Mouse (Mus musculus): Measurements from ENCODE around the gene Ccs. TPM values are rescaled to one million over a fixed set of nuclear protein-coding genes. Genes with fewer than 3 reads are reported as not detected.
"Not testable (repeated sequence)": the region's sequence is repeated elsewhere in the genome, so short reads cannot be mapped to it uniquely, and the experiment has no call there.

Ccs gene
- 100 to 1,000 TPM; 112 to 121 TPM for total RNA-seq (2021)
- long read RNA-seq, experiment 1, transcript Ccs-201 (8 exons, 1,067 nt): major isoform, 107 of 125 reads
- long read RNA-seq, experiment 1, partial matches to known transcripts: 7 of 125 reads
- long read RNA-seq, experiment 1, other reads (novel, unspliced or antisense): 5 of 125 reads
- long read RNA-seq, experiment 2, transcript Ccs-201 (8 exons, 1,067 nt): major isoform, 38 of 50 reads
- long read RNA-seq, experiment 2, partial matches to known transcripts: 9 of 50 reads
- long read RNA-seq, experiment 2, other reads (novel, unspliced or antisense): 1 of 50 reads

DNA sequence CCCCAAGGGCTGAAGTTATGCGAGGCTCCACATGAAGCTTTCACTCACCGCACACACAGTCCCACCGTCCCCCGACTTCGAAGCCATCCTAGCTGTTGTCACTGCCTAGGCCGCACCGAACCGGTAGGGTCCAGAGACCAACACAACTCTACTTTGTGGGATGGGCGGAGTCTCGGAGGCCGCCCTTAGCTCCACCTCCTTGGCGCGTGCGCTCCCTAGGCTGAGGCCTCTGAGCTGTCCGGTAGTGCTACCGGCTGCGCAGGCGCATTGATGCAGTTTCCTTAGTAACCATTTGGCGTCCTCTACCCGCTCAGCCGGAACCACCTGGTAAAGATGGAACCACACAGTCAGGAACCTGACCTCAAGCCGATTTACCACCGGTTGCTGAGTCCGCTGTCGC is at the start of gene Ccs, which contains the start of gene Ccdc87:
Ccs (minus strand) TSS at position 184 of the 400 bp plus-strand sequence.
Ccdc87 (plus strand) TSS at position 218 of the 400 bp plus-strand sequence.
- peak; percentile 99 for DNase-seq

DNA sequence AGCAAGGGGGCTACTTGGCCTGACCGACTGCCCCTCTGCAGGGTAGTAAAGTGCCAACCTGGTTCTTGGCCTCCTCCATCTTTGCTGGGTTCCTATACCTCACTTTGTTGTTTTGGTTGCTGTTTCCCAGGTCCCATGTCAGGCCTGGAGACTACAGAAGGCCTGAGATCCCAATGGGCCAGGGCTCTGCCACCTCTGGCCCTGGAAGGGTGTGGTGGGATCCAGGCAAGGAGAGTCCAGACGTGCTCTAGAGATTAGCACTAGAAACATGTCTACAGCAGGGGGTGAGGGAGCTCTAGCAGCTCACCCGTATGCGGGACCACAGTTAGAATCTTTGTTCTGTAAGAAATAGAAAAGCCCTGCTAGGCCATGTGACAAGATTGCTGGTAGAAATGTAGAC is 44.8 kb upstream of the Ccs start:
- no peak for DNase-seq

DNA sequence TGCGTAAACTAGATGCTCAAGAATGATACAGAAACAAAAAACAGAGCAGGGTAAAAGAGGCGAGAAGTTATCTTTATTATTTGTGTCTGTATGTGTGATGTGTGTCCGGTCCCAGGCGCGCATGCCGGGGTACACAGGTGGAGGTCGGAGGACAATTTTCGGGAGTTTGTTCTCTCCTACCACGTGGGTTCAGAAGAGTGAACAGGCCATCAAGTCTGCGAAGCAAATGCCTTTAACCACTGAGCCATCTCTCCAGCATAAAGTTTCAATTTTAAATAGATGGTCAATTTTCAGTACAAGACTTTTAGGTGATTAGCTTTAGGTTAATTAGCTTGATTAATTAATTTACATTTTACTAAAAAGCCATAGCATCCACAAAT is 40.2 kb upstream of the Ccs start:
- no peak for DNase-seq

DNA sequence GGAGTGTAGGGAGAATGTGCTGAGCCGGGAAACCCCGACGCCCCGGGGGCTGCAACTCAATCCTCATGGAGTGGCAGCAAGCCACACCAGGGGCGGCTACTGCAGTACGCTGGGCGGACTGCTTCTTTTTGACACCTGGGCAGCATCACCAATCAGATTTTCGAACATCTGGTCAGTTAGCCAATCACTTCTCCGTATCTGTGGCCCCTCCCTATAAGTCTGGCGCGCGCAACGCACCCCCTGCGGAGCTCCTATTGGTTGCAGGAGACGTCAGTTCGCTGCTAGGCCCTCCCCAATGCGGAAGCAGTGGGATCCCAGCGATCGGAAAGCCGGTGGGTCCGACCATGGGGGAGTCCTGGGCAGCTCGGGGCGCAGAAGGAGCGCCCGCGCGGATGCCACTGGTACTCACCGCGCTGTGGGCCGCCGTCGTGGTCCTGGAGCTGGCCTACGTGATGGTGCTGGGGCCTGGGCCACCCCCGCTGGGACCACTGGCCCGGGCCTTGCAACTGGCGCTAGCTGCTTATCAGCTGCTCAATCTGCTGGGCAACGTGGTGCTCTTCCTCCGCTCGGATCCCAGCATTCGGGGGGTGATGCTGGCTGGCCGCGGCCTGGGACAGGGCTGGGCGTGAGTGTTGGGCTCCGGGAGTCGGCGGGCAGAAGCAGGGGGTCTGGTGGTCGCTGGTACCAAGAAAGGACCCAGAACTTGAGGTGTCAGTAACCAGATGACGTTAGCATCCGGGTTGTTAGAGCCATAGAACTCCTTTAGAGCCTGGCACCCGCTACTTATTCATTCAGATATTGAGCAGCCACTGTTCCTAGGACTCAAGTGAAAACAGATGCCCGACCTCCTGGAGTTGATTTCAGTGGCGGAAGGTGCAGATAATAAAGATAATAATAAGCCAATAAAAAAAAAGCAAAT is 39.5 kb upstream of the Ccs start, which contains the start of gene Zdhhc24:
Zdhhc24 (plus strand) TSS at position 264 of the 919 bp plus-strand sequence.
- DNase-seq: peak; percentile 96 to 97

DNA sequence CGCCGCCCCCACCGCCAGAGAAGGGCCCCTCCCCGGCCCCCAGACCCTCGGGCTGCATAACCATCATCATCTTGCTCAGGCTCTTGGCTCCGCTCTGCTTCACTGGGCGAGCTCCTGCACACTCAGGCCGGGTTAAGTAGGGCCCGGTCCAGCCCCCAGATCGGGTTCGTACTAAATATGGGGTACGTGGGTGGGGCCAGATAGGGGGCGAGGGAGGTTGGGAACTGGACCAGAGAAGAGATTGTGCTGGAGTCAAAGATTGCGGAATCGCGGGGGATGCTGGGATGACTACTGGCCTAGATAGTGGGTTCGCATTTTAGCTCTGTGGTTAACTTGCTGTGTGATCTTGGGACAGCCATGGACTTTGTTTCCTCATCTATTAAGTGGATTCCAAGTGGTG is 38.7 kb upstream of the Ccs start, which contains the start of gene Actn3:
Actn3 (minus strand) TSS at position 125 of the 400 bp plus-strand sequence.
- DNase-seq: no peak

DNA sequence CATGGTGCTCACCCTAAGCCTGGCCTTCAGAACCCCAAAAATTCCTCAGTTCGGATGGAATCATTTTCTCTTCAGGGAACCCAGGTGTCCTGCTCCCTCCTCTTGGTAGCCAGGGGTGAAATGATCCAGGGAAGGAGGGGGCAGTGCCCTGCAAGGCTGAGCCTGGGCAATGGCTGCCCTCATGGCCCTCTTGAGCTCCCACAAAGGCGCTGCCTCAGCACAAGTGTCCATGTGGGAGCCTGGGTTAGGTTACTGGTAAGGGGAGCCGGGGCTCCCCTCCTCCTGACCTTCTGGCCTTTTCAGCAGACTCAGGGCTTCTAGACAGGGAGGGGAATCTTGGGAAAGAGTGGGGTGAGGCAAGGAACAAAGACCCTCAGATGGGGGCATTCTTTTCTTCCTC is 37.6 kb upstream of the Ccs start:
- DNase-seq: no peak

DNA sequence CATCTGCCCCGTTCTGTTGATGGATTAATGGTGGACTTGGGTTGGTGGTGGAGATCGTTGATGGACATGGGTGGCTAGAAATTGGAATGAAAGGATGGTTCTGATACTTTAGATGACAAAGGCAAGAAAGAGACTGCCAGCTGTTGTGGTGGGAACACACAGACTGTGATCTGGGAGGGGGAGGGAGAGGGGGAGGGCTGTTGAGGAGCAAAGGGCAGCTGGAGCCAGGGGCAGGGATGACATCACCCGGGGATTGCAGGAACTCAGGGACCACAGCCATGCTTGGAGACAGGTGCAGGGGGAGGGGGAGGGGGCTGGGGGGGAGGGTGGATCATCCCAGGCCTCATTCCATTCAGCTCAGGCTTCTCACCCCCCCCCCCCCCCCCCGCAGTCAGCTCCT is 37.1 kb upstream of the Ccs start:
- no peak for DNase-seq

DNA sequence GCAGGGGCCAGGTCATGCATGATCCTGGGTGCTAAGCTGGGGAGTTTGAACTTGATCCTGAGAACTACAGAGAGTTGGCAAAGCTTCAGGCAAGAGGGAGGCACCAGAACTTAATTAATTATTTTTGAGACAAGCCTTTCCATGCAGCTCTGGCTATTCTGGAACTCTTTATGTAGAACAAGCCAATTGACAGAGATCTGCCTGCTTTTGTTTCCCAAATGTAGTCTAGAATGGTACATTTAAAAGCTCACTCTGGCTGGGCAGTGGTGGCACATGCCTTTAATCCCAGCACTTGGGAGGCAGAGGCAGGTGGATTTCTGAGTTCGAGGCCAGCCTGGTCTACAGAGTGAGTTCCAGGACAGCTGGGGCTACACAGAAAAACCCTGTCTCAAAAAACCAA is 35.5 kb upstream of the Ccs start:
- not testable (repeated sequence) for DNase-seq

DNA sequence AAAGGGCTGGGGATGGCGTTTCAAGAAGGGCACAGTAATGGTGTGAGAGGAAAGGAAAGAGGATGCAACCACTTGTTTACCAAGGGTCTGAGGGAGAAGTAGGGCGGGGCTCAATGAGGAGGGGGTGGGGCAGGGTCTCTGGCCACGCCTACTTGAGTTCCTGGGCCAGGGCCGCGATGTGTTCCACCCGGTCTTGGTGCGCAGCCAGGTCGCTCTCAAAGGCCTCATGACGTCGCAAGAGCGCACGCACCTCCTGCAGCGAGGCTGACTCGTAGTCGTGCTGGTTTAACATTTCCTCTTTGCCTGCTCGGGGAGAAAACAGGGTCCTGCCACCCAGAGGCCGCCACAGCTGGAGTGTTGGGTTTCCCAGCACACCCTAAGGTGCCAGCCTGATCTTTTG is 26.0 kb upstream of the Ccs start:
- peak; percentile 47 to 68 for DNase-seq

DNA sequence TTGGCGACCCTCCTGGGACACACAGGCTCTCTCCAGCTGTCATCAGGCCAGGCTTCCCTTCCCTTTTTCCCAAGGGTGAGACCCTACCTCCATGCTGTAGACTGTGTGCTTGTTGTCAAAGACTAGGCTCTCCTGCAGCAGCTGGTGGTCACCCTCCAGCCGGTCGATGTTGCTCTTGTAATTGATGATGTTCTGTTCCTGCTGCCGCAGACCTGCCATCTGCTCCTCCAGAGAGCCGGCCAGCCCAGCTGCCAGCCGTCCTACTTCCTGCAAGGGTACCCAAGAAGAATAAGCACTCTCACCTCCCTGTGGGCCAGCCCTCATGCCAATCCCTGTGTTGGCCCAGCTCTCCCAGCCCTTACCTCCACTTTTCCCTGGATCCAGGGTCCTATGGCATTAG is 23.9 kb upstream of the Ccs start:
- DNase-seq: no peak

DNA sequence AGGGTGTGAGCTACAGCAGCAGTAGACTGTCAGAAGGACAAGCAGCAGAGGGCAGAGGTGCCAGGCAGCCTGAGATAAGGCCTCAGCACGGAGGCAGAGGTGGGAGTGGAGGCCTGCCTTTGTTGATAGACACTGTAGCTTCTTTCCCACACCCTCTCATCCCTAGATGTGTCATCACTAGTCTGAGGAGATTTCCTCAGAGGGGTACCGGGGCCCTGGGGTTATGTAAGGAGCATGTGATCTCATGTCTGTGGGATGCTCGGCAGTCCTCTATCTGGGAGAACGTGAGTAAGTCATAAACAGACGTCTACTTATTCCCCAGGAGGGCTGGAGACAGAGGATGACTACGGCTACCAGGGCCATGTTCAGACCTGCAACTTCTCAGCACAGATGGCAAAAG is 19.9 kb upstream of the Ccs start:
- no peak for DNase-seq

DNA sequence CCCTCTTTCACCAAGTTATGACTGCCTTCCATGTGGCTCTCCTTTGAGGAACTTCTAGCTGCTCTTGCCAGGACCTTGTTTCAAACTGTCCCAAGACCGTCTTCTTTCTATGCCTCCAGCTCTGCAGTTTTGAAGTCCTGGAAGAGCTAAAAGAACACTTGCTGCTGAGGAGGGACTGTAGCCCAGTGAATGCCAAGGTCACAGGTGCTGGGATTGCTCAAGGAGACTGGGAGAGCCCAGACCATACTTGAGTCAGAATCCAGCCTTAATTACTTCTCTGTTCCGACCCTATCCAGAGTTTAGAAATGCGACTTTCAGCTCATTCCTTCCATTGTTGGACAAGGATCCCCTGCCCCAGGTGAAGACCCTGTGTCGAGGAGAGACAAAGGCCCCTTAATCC is 16.8 kb upstream of the Ccs start:
- DNase-seq: peak; percentile 57 to 67

DNA sequence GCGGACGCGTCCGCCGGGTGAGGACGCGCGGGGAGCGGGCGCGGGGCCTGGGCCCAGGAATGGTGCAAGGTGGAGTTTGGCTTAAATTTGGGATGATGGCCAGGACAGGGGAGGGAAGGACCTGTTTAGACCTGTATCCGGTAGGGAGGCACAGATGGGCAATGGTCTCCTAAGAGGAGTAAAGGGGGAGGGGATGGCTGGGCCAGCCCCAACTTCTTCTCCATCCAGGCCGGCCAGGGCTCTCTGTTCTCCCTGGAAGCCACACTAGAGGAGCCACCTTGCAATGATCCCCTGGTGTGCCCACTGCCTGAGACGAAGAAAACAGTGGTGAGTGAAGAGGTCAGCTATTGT is 16.3 kb upstream of the Ccs start:
- DNase-seq: no peak

DNA sequence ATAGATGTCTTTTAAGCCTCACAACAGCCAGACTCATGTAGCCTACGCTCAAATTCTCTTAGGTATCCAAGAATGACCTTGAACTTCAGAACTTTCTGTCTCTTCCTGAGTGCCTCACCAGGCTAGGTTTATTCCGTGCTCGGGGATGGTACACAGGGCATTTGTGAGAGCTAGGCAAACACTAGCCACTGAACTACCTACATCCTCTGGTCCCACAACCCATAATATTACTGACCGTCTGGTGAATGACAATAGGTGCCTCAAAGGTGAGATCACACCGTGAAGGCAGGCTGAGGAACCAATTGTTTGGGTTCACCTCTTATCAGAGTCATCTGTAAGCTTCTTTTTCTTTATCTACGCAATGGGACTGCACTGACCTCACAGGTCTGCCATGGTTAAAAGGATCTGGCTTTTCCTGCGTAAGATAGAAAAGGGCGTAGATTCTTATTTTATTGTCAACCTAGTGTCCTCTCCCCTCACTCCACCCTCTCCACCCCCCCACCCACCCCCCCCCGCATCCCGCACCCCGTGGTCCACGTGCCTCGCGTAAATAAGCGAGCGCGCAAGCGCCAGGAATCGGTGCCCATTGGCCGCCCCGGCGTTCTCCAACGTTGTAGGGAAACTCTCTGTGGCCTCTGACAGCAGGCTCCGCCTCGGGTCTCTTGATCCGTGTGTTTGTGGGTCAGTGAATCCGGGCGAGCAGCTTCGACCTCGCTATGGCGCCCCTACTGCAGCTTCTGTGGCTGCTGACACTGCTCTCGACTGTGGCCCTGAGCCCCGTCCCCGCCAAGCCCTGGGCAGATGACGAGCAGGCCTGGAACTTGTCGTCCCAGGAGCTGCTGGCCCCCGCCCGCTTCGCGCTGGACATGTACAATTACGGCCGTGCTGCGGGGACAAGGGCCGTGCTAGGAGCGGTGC is 15.7 kb upstream of the Ccs start, which contains the start of gene Ctsf:
Ctsf (plus strand) TSS at position 579 of the 918 bp plus-strand sequence.
- peak; percentile 96 to 97 for DNase-seq

DNA sequence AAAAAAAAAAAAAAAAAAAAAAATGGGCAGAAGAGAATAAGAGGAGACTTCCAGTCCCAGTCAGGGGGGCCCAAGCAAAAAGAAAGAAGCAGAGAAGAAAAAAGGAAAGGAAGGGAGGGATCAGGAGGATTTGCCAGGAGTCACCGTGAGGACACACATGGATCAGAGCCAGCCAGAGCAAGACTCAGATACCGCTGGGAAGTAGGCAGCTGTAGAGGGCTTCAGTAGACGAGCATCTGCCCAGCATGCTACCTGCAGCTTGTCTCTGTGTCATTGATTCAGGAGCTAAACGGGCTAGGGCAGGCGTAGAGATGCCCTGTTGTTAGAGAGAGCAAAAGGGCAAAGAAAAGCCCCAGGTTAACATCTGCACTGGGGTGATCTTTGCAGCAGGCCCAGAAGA is 11.1 kb upstream of the Ccs start:
- no peak for DNase-seq

DNA sequence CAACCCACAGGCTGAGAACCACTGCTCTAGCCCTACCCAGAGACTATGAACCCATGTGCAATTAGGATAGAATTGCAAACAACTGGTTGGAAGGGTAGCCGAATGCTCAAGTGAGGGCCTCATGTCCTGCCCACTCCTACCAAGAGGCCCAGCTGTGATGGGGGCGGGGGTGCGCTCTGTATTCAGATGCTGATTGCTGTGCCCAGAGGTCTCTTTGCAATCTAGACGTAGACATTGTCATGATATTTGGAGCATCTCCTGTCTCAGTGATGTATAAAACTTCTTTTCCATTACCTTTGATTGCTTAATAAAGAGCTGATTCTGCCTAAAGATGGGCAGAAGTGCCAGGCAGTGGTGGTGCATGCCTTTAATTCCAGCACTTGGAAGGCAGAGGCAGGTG is 10.7 kb upstream of the Ccs start:
- DNase-seq: no peak

DNA sequence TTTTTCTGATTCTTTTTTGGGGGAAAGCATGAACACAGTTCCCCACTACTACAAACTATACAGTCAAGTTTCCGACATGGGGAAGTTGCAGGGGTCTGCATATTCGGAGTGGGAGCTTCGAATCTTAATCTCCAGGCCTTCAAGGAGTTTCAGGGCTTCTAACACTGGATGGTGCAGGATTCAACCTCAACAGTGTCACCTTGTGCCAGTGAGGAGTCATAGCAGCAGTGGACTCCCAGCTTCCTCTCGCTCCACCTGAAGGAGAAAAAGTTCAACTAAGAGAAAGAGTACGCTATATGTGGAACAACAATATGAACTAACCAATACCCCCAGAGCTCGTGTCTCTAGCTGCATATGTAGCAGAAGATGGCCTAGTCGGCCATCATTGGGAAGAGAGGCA is 8.4 kb upstream of the Ccs start:
- DNase-seq: peak in 1 of 2 experiments; percentile 51

DNA sequence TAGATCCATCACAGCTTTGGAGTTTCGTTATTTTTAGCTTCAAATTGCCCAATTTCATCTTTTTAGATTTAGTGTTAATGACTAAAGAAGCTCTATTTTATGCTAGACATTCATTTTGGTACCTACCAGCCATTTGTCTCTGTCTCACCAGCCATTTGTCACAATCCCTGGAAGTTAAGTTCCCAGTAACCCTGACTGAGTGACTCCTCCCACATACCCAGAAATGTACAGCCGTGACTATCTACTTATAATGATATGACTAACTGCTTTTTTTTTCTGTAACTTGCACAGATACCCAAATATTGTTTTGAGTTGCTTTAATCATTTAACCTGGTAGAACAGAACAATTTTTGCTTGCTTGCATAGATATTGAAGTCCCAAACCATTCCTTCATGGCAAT is 6.7 kb upstream of the Ccs start:
- DNase-seq: no peak

DNA sequence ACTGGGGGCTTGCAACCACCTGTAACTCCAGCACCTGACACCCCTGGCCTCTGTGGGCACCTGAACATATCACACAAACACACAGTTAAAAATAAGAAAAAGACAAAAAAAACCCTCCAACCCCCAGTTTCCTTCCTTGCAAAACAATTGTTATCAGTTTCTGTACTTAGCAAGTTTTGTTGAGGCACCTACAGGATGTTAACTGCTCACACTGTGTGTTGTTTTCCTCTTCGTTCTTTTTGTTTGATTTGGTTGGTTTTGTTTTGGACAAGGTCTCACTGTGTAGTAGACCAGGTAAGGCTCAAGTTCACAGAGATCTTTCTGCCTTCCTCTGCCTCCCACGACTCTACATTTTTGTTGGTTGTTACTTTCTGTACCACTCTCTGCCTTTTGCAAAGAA is 3.5 kb upstream of the Ccs start:
- DNase-seq: no peak

DNA sequence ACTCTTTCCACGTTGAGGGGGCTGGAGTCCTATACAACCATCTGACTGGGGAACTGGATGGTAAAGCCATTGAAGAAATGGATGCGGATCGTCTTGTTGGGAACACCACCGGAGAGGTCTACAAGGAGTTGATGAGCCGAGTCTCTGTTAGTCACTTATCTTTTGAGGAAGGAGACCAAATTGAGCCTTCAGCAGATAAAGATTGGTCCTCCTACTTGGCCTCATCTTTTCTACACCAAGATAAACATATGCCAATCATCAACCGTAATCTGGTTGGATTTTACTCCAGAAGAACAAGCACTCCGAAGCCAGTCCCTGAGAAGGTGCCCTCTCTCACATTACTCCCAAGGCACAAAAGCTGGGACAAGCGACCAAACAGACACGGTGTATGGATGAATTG is 1.7 kb upstream of the Ccs start:
- DNase-seq: no peak

DNA sequence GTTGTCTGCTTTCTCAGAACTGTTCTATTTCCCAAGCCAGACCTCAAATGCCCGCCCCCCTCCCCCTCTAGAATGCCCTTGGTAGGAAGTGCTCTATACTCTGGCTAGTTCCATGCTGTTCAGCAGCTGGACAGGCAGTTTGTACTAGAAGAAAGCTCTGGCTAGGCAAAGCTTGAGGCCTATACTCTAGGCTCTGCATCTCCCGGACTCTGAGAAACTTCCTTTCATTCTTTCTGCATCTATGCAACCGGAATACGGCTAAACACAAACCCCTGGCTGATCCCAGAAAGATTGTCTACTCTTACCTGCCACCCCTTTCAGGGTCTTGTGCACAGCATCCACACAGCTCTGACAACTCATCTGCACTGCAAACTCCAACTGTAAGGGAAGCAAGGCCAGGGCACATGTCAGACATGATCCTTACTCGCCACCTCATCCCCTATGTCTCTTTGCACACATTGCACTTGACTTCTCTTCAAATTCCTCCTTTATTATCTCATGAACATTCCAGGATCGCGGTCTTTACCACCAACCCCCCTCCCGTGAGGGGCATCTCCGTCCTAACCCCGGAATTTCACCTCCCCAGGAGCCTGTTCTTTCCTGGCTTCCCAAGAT is 499 bp downstream of the Ccs start:
- DNase-seq: no peak

DNA sequence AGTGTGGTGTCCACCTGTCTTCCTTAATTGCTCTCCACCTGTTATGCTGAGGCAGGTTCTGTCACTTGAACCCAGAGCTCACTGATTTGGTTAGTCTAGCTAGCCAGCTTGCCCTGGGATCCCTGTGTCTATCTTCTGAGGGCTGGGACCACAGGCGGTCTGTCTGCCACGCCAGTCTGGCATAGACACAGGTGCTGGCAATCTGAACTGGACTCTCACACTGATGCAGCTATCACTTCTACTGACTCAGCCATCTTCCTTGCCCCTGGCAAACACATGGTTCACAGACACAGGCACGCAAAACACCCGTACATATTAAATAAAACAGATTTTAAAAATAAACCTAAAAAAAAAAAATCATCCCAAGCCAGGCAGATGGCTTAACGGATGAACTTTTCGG is 2.1 kb downstream of the Ccs start:
- no peak for DNase-seq
